Mouse (Mus musculus) hindbrain, embryonic 15.5 days (tissue): ENCODE data around the gene Prpf18. TPM values are rescaled to one million over a fixed set of nuclear protein-coding genes. Genes with fewer than 3 reads are reported as not detected.
A peak's percentile ranks its signal among the peaks of the same experiment; 100 is the strongest.

Experiments used
- ATAC-seq: fragments of 200-750 bp; cut with Nextera tagmentation; 2 replicates; pipeline ENCODE4 v1.8.0; 2017; ENCODE audit warnings: low read depth, moderate number of reproducible peaks, moderate TSS enrichment; ENCODE audit not compliant: low FRiP score
- H3K27ac ChIP-seq: fragments of 300-500 bp; sonication (generic); replicated peaks from 2 replicates; pipeline ENCODE4 v1.5.1; 2015; ENCODE audit warnings: mild to moderate bottlenecking, inconsistent platforms
- H3K27me3 ChIP-seq: fragments of 300-500 bp; sonication (generic); 2 replicates; pipeline ENCODE4 v1.6.1; 2015; ENCODE audit warnings: control low read depth, inconsistent platforms
- H3K36me3 ChIP-seq: fragments of 300-500 bp; sonication (generic); 2 replicates; pipeline ENCODE4 v1.6.1; 2015; ENCODE audit warnings: control low read depth, inconsistent platforms
- H3K4me1 ChIP-seq: fragments of 300-500 bp; sonication (generic); replicated peaks from 2 replicates; pipeline ENCODE4 v1.6.1; 2015; ENCODE audit warnings: control low read depth, inconsistent platforms
- H3K4me2 ChIP-seq: fragments of 300-500 bp; sonication (generic); 2 replicates; pipeline ENCODE4 v1.6.1; 2015; ENCODE audit warnings: moderate library complexity, mild to moderate bottlenecking, inconsistent platforms
- H3K4me3 ChIP-seq: fragments of 300-500 bp; sonication (generic); 2 replicates; pipeline ENCODE4 v1.5.1; 2015; ENCODE audit warnings: mild to moderate bottlenecking, inconsistent platforms
- H3K9ac ChIP-seq: fragments of 300-500 bp; sonication (generic); 2 replicates; pipeline ENCODE4 v1.6.1; 2015; ENCODE audit warnings: inconsistent platforms
- H3K9me3 ChIP-seq: fragments of 300-500 bp; sonication (generic); 2 replicates; pipeline ENCODE4 v1.6.1; 2016; ENCODE audit warnings: control low read depth, inconsistent platforms
- WGBS: fragments of 180-500 bp; shearing (Covaris S2); methylation state at CpG from one replicate; pipeline ENCODE4 v1.1.7; 2015; 5-methylcytosine and 5-hydroxymethylcytosine counted together
- polyA plus RNA-seq: library from polyadenylated mRNA; unstranded; fragments of >200 nt; fragmentation: Nextera tagmentation; extraction: Ambion mirVana; gene quantifications from 2 replicates; pipeline ENCODE4 v1.2.1, GENCODE M21; 2015

The Prpf18 gene
- polyA plus RNA-seq, 1 experiment from 2014 or later, result 39.8 TPM

- no peak overlapping the region for H3K9ac ChIP-seq
- H3K4me1 ChIP-seq, result 0 out of 2 replicates have a peak, but pooled peaks cover 8% of the 10 kb centered on the region
- peak; percentile 39; the same call in 1 of the 2 replicates for ATAC-seq
- no peaks in the 10 kb centered on the region for H3K27me3 ChIP-seq
- no peaks in the 10 kb centered on the region for H3K9me3 ChIP-seq
- no peak overlapping the region for H3K4me3 ChIP-seq
- H3K36me3 ChIP-seq, result peaks cover 45% of the 10 kb centered on the region
- no peak overlapping the region for H3K4me2 ChIP-seq
- 70% methylated on average over 13 of the region's 13 CpGs for WGBS
- H3K27ac ChIP-seq, result 0 out of 2 replicates have a peak overlapping the region, but pooled peaks have one; percentile 7
These were observed 64.1 kb downstream of the Prpf18 start for GRCm38 (mm10) chr2:4587685-4588409.

- no peak overlapping the region for H3K27ac ChIP-seq
- 65% methylated on average over 11 of the region's 11 CpGs for WGBS
- 0 out of 2 replicates have a peak, but pooled peaks cover 8% of the 10 kb centered on the region for H3K4me1 ChIP-seq
- H3K36me3 ChIP-seq, result peaks cover 29% of the 10 kb centered on the region
- no peaks in the 10 kb centered on the region for H3K9me3 ChIP-seq
- H3K4me2 ChIP-seq, result no peak overlapping the region
- H3K4me3 ChIP-seq, result no peak overlapping the region
- ATAC-seq, result no peak
- H3K9ac ChIP-seq, result no peak overlapping the region
- H3K27me3 ChIP-seq, result no peaks in the 10 kb centered on the region
These were observed 65.7 kb downstream of the Prpf18 start for GRCm38 (mm10) chr2:4586245-4586644.

- no peaks in the 10 kb centered on the region for H3K9me3 ChIP-seq
- no peak overlapping the region for H3K9ac ChIP-seq
- no peak for ATAC-seq
- H3K4me2 ChIP-seq, result no peak overlapping the region
- H3K27ac ChIP-seq, result no peak overlapping the region
- no peak overlapping the region for H3K4me3 ChIP-seq
- 76% methylated on average over 5 of the region's 5 CpGs for WGBS
- no peaks in the 10 kb centered on the region for H3K27me3 ChIP-seq
- peaks cover 20% of the 10 kb centered on the region for H3K36me3 ChIP-seq
- peaks cover 20% of the 10 kb centered on the region for H3K4me1 ChIP-seq
These were observed 67.7 kb downstream of the Prpf18 start for GRCm38 (mm10) chr2:4584252-4584651.

GRCm38 (mm10) chr2:4582930-4583329, 69.0 kb downstream of the Prpf18 start:
- Histone ChIP-seq H3K27me3 (no peaks in the 10 kb centered on the region), H3K4me3 (no peak overlapping the region), H3K9ac (no peak overlapping the region), H3K36me3 (peaks cover 15% of the 10 kb centered on the region; the same call in 1 of the 2 replicates), H3K4me1 (peaks cover 20% of the 10 kb centered on the region), H3K9me3 (no peaks in the 10 kb centered on the region), H3K4me2 (no peak overlapping the region), H3K27ac (no peak overlapping the region)
- 79% methylated on average over 2 of the region's 2 CpGs for WGBS
- ATAC-seq, result no peak

GRCm38 (mm10) chr2:4580666-4581065, 71.2 kb downstream of the Prpf18 start:
- no peak overlapping the region for H3K9ac ChIP-seq
- H3K9me3 ChIP-seq, result no peaks in the 10 kb centered on the region
- no peak overlapping the region for H3K4me2 ChIP-seq
- no peak for ATAC-seq
- H3K27me3 ChIP-seq, result no peaks in the 10 kb centered on the region
- H3K36me3 ChIP-seq, result peaks cover 8% of the 10 kb centered on the region; the same call in 1 of the 2 replicates
- H3K4me1 ChIP-seq, result peaks cover 20% of the 10 kb centered on the region
- 75% methylated on average over 6 of the region's 6 CpGs for WGBS
- H3K4me3 ChIP-seq, result no peak overlapping the region
- H3K27ac ChIP-seq, result peak overlapping the region; percentile 60; the same call in 1 of the 2 replicates

GRCm38 (mm10) chr2:4579357-4580068, 72.4 kb downstream of the Prpf18 start:
- H3K4me3 ChIP-seq, result no peak overlapping the region
- peak overlapping the region; percentile 60 for H3K27ac ChIP-seq
- no peak overlapping the region for H3K9ac ChIP-seq
- no peak for ATAC-seq
- H3K9me3 ChIP-seq, result no peaks in the 10 kb centered on the region
- H3K4me1 ChIP-seq, result peaks cover 20% of the 10 kb centered on the region
- H3K36me3 ChIP-seq, result peaks cover 16% of the 10 kb centered on the region; the same call in 1 of the 2 replicates
- no peaks in the 10 kb centered on the region for H3K27me3 ChIP-seq
- 61% methylated on average over 8 of the region's 8 CpGs for WGBS
- no peak overlapping the region for H3K4me2 ChIP-seq

- H3K9me3 ChIP-seq, result no peaks in the 10 kb centered on the region
- no peak overlapping the region for H3K4me3 ChIP-seq
- no peak overlapping the region for H3K9ac ChIP-seq
- H3K4me2 ChIP-seq, result no peak overlapping the region
- no peak overlapping the region for H3K27ac ChIP-seq
- peaks cover 27% of the 10 kb centered on the region for H3K36me3 ChIP-seq
- no peaks in the 10 kb centered on the region for H3K27me3 ChIP-seq
- WGBS, result 87% methylated on average over 5 of the region's 5 CpGs
- peaks cover 20% of the 10 kb centered on the region for H3K4me1 ChIP-seq
- no peak for ATAC-seq
These were observed 73.6 kb downstream of the Prpf18 start for GRCm38 (mm10) chr2:4578291-4578690.

GRCm38 (mm10) chr2:4575975-4576374, 75.9 kb downstream of the Prpf18 start:
- no peaks in the 10 kb centered on the region for H3K27me3 ChIP-seq
- H3K36me3 ChIP-seq, result peaks cover 38% of the 10 kb centered on the region
- no peaks in the 10 kb centered on the region for H3K9me3 ChIP-seq
- no peak overlapping the region for H3K4me3 ChIP-seq
- no peak overlapping the region for H3K4me2 ChIP-seq
- H3K9ac ChIP-seq, result no peak overlapping the region
- H3K27ac ChIP-seq, result no peak overlapping the region
- 89% methylated on average over 7 of the region's 7 CpGs for WGBS
- ATAC-seq, result no peak
- H3K4me1 ChIP-seq, result peaks cover 20% of the 10 kb centered on the region

GRCm38 (mm10) chr2:4575163-4575562, 76.8 kb downstream of the Prpf18 start:
- ATAC-seq, result no peak
- peaks cover 38% of the 10 kb centered on the region for H3K36me3 ChIP-seq
- H3K27me3 ChIP-seq, result no peaks in the 10 kb centered on the region
- H3K4me1 ChIP-seq, result peaks cover 16% of the 10 kb centered on the region; the same call in 1 of the 2 replicates
- H3K27ac ChIP-seq, result 0 out of 2 replicates have a peak overlapping the region, but pooled peaks have one; percentile 17
- no peak overlapping the region for H3K9ac ChIP-seq
- no peak overlapping the region for H3K4me2 ChIP-seq
- WGBS, result 39% methylated on average over 2 of the region's 2 CpGs
- H3K4me3 ChIP-seq, result no peak overlapping the region
- no peaks in the 10 kb centered on the region for H3K9me3 ChIP-seq

GRCm38 (mm10) chr2:4574251-4574650, 77.7 kb downstream of the Prpf18 start:
- Histone ChIP-seq H3K4me3 (no peak overlapping the region), H3K27ac (no peak overlapping the region), H3K9me3 (no peaks in the 10 kb centered on the region), H3K9ac (no peak overlapping the region), H3K4me2 (no peak overlapping the region), H3K36me3 (peaks cover 38% of the 10 kb centered on the region), H3K4me1 (peaks cover 11% of the 10 kb centered on the region), H3K27me3 (no peaks in the 10 kb centered on the region)
- WGBS, result 65% methylated on average over 5 of the region's 5 CpGs
- no peak for ATAC-seq

GRCm38 (mm10) chr2:4573386-4573785, 78.5 kb downstream of the Prpf18 start:
- peaks cover 41% of the 10 kb centered on the region for H3K36me3 ChIP-seq
- H3K9me3 ChIP-seq, result no peaks in the 10 kb centered on the region
- H3K4me1 ChIP-seq, result peaks cover 8% of the 10 kb centered on the region; the same call in 1 of the 2 replicates
- no peaks in the 10 kb centered on the region for H3K27me3 ChIP-seq
- ATAC-seq, result no peak
- H3K9ac ChIP-seq, result no peak overlapping the region
- H3K4me3 ChIP-seq, result no peak overlapping the region
- no peak overlapping the region for H3K27ac ChIP-seq
- WGBS, result 65% methylated on average over 4 of the region's 4 CpGs
- H3K4me2 ChIP-seq, result no peak overlapping the region
